Mouse (Mus musculus) olfactory bulb, adult 2 months (tissue): ENCODE data around the gene Grb14.

ENCODE experiments used
- CTCF ChIP-seq: fragments of 200-500 bp; IDR thresholded peaks from 2 replicates; pipeline ENCODE4 v1.5.1; 2012; ENCODE audit warnings: low read depth, mild to moderate bottlenecking, low read length, moderate library complexity; ENCODE audit not compliant: insufficient read depth
- POLR2A ChIP-seq: fragments of 200-500 bp; IDR thresholded peaks from 2 replicates; pipeline ENCODE4 v1.6.1; 2012; ENCODE audit warnings: mild to moderate bottlenecking, low read depth, low read length, moderate library complexity; ENCODE audit not compliant: insufficient read depth

DNA sequence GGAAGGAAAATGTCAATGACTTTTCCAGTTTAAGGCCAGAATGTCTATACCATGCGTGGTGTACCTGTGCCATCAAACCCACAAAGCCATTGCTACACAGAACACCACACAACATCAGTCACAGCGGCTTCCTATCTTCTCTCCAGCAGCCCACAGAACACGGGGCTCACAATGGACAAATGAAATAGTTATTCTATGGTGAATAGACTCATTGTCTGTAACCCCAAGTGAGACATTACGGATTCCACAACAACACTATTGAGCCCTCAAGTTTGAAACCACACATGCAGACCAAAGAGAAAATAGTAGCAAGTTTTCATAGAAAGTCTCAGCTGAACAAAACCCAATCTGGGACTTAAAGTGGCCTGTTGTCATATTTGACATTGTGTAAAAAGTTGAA, 62.6 kb downstream of the Grb14 start:
- TF ChIP-seq CTCF (no peak), POLR2A (no peak)
